Mouse (Mus musculus) frontal cortex, postnatal 14 days (tissue): ENCODE data around the gene Pkn3.
"Not testable (repeated sequence)": the region's sequence is repeated elsewhere in the genome, so short reads cannot be mapped to it uniquely, and the experiment has no call there.

Source experiments
- DNase-seq, 2 experiments: peaks; one replicate each; pipeline ENCODE4 v3.0.0; 2022; ENCODE audit warnings: low spot score in 2 of 2

Pkn3 gene

GRCm38 (mm10) chr2:30077502-30078348, at the start of gene Pkn3:
Pkn3 (plus strand) TSS chr2:30077684.
- peak; percentile 58 to 70 for DNase-seq

- DNase-seq = no peak
Measured at GRCm38 (mm10) chr2:30032244-30032846, 45.1 kb upstream of the Pkn3 start.

GRCm38 (mm10) chr2:30032957-30033356, 44.5 kb upstream of the Pkn3 start:
- no peak for DNase-seq

- no peak for DNase-seq
Measured at GRCm38 (mm10) chr2:30037762-30038161, 39.7 kb upstream of the Pkn3 start.

- DNase-seq = no peak
Measured at GRCm38 (mm10) chr2:30038370-30038769, 39.1 kb upstream of the Pkn3 start.

- no peak for DNase-seq
Measured at GRCm38 (mm10) chr2:30039687-30040086, 37.8 kb upstream of the Pkn3 start.

GRCm38 (mm10) chr2:30042445-30042844, 35.0 kb upstream of the Pkn3 start:
- DNase-seq = peak in 1 of 2 experiments; percentile 71

GRCm38 (mm10) chr2:30044550-30044949, 32.9 kb upstream of the Pkn3 start:
- no peak for DNase-seq

- no peak for DNase-seq
Measured at GRCm38 (mm10) chr2:30047127-30047526, 30.4 kb upstream of the Pkn3 start.

- DNase-seq = no peak
Measured at GRCm38 (mm10) chr2:30048101-30048501, 29.4 kb upstream of the Pkn3 start.

GRCm38 (mm10) chr2:30048699-30049388, 28.6 kb upstream of the Pkn3 start, which contains the start of gene Wdr34:
Wdr34 (minus strand) TSS chr2:30048881.
- peak; percentile 92 to 96 for DNase-seq

GRCm38 (mm10) chr2:30049831-30050230, 27.7 kb upstream of the Pkn3 start:
- DNase-seq = no peak

GRCm38 (mm10) chr2:30051992-30052761, 25.3 kb upstream of the Pkn3 start:
- no peak for DNase-seq

GRCm38 (mm10) chr2:30055310-30055709, 22.2 kb upstream of the Pkn3 start:
- DNase-seq = not testable (repeated sequence)

- no peak for DNase-seq
Measured at GRCm38 (mm10) chr2:30056736-30057135, 20.7 kb upstream of the Pkn3 start.

GRCm38 (mm10) chr2:30057223-30057904, 20.1 kb upstream of the Pkn3 start, which contains the start of gene Set:
Set (plus strand) TSS chr2:30057378.
- no peak for DNase-seq

GRCm38 (mm10) chr2:30058418-30058817, 19.1 kb upstream of the Pkn3 start:
- DNase-seq = no peak

GRCm38 (mm10) chr2:30061215-30062166, 16.0 kb upstream of the Pkn3 start:
- no peak for DNase-seq

- DNase-seq = peak in 1 of 2 experiments; percentile 21
Measured at GRCm38 (mm10) chr2:30062249-30063093, 15.0 kb upstream of the Pkn3 start.
